Mouse (Mus musculus): ENCODE measurements around the gene Pex16.

Pex16 gene

GRCm38 (mm10) chr2:92370821-92371805 is 3.4 kb upstream of the Pex16 start:
- 13% methylated on average over 45 of the region's 45 CpGs for WGBS

GRCm38 (mm10) chr2:92371971-92372690 is 2.3 kb upstream of the Pex16 start:
- 48% methylated on average over 10 of the region's 10 CpGs for WGBS

- 62% methylated on average over 9 of the region's 9 CpGs for WGBS
Measured at GRCm38 (mm10) chr2:92372767-92373436, 1.6 kb upstream of the Pex16 start.

GRCm38 (mm10) chr2:92373437-92373813 is 1.1 kb upstream of the Pex16 start:
- 72% methylated on average over 11 of the region's 11 CpGs for WGBS

GRCm38 (mm10) chr2:92375099-92375623 is 685 bp downstream of the Pex16 start:
- WGBS, result under 1% methylated on average over 29 of the region's 29 CpGs

GRCm38 (mm10) chr2:92375788-92376187 is 1.3 kb downstream of the Pex16 start:
- 6% methylated on average over 10 of the region's 10 CpGs for WGBS

- 84% methylated on average over 6 of the region's 6 CpGs for WGBS
Measured at GRCm38 (mm10) chr2:92376300-92376699, 1.8 kb downstream of the Pex16 start.

GRCm38 (mm10) chr2:92377320-92377719 is 2.8 kb downstream of the Pex16 start:
- 95% methylated on average over 7 of the region's 7 CpGs for WGBS

- 80% methylated on average over 17 of the region's 17 CpGs for WGBS
Measured at GRCm38 (mm10) chr2:92379783-92380494, 5.5 kb downstream of the Pex16 start.

GRCm38 (mm10) chr2:92380495-92381050 is 6.1 kb downstream of the Pex16 start:
- WGBS, result 69% methylated on average over 6 of the region's 6 CpGs

- WGBS, result 79% methylated on average over 5 of the region's 5 CpGs
Measured at GRCm38 (mm10) chr2:92381161-92381560, 6.7 kb downstream of the Pex16 start.

- WGBS, result 63% methylated on average over 5 of the region's 5 CpGs
Measured at GRCm38 (mm10) chr2:92381901-92382588, 7.6 kb downstream of the Pex16 start, which contains the start of gene 1700029I15Rik. TSS of gene 1700029I15Rik (plus strand) at chr2:92382538.

GRCm38 (mm10) chr2:92382759-92383158 is 8.3 kb downstream of the Pex16 start:
- WGBS, result 77% methylated on average over 4 of the region's 4 CpGs

- 69% methylated on average over 4 of the region's 4 CpGs for WGBS
Measured at GRCm38 (mm10) chr2:92384101-92384500, 9.6 kb downstream of the Pex16 start.

- WGBS, result 53% methylated on average over 22 of the region's 22 CpGs
Measured at GRCm38 (mm10) chr2:92385113-92386051, 10.9 kb downstream of the Pex16 start.

- 81% methylated on average over 30 of the region's 30 CpGs for WGBS
Measured at GRCm38 (mm10) chr2:92386821-92387570, 12.5 kb downstream of the Pex16 start.

- WGBS, result 23% methylated on average over 4 of the region's 4 CpGs
Measured at GRCm38 (mm10) chr2:92387646-92388045, 13.2 kb downstream of the Pex16 start.

- 22% methylated on average over 3 of the region's 3 CpGs for WGBS
Measured at GRCm38 (mm10) chr2:92388081-92388517, 13.6 kb downstream of the Pex16 start.
